26 mouse cellular contexts compared by ENCODE assay signal in the genomic region with DNA sequence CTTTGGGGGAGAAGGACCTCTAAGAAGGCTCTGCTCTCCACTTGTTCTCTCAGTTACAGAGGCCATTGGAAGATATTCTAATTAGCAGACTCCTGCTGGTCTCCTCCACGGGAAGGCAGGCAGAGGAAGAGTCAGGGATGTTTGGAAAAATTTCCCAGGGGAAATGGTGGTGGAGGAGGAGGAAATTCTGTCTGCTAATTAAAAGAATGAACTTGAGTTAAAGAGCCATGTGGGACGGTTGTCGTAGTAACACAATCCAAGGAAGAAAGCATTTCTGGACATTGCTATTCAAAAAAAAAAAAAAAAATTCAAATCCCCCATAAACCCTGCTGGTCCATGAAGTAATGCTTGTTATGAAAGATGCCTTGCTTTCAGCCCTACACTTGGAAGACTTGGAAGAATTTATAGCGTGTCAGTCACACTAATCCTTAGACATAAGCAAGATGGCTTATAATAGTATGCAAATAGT. TPM values are rescaled to one million over a fixed set of nuclear protein-coding genes. Genes with fewer than 3 reads are reported as not detected.
DNase-seq lines count a peak whose midpoint lies in the region; ATAC-seq lines count a peak whose summit lies in the region.
"Had no signal": no experiment of that assay in that cellular context is flagged by ENCODE, and none has a peak within 500 bp of the region (broad histone marks: within the 10 kb centered on the region; RNA-seq: fewer than 3 reads in every experiment).

No protein-coding gene starts in this region.

- peak overlapping the region; percentile 55; the same call in 1 of the 2 replicates for H3K27ac ChIP-seq in forebrain, embryonic 11.5 days (ENCODE audit: low read depth, low read length)
- H3K27ac ChIP-seq in forebrain, embryonic 15.5 days (replicated peaks): peak overlapping the region; percentile 62
- H3K27ac ChIP-seq in hindbrain, embryonic 15.5 days (replicated peaks): peak overlapping the region; percentile 41; the same call in 1 of the 2 replicates
- H3K27ac ChIP-seq in midbrain, embryonic 15.5 days: peak overlapping the region; percentile 54
- H3K27ac ChIP-seq: embryonic facial prominence, embryonic 13.5 days; heart, embryonic 15.5 days; limb, embryonic 12.5 days; liver, embryonic 14.5 days; stomach, embryonic 15.5 days had no signal

- no peaks in the 10 kb centered on the region for H3K36me3 ChIP-seq in forebrain, embryonic 11.5 days (ENCODE audit: control insufficient read depth, insufficient read depth, low read length)
- H3K36me3 ChIP-seq in forebrain, embryonic 15.5 days: no peaks in the 10 kb centered on the region
- no peaks in the 10 kb centered on the region for H3K36me3 ChIP-seq in hindbrain, embryonic 15.5 days
- no peaks in the 10 kb centered on the region for H3K36me3 ChIP-seq in midbrain, embryonic 15.5 days (replicated peaks)
- H3K36me3 ChIP-seq: embryonic facial prominence, embryonic 13.5 days; heart, embryonic 15.5 days; limb, embryonic 12.5 days; stomach, embryonic 15.5 days had no signal

- WGBS in forebrain, embryonic 11.5 days: 20% methylated on average over 4 of the region's 4 CpGs
- WGBS in forebrain, embryonic 15.5 days: 6% methylated on average over 4 of the region's 4 CpGs
- WGBS in hindbrain, embryonic 15.5 days: 14% methylated on average over 4 of the region's 4 CpGs
- WGBS in midbrain, embryonic 15.5 days: 8% methylated on average over 4 of the region's 4 CpGs

- H3K4me1 ChIP-seq in forebrain, embryonic 11.5 days (replicated peaks; ENCODE audit: control insufficient read depth, insufficient read depth, low read length): peaks cover 5% of the 10 kb centered on the region; the same call in 1 of the 2 replicates
- H3K4me1 ChIP-seq in forebrain, embryonic 15.5 days: peaks cover 35% of the 10 kb centered on the region
- H3K4me1 ChIP-seq in hindbrain, embryonic 15.5 days (replicated peaks): peaks cover 36% of the 10 kb centered on the region
- H3K4me1 ChIP-seq in midbrain, embryonic 15.5 days: peaks cover 22% of the 10 kb centered on the region
- H3K4me1 ChIP-seq: heart, embryonic 15.5 days; stomach, embryonic 15.5 days had no signal

- no peaks in the 10 kb centered on the region for H3K9me3 ChIP-seq in forebrain, embryonic 11.5 days (ENCODE audit: control insufficient read depth, low read length)
- no peaks in the 10 kb centered on the region for H3K9me3 ChIP-seq in forebrain, embryonic 15.5 days
- H3K9me3 ChIP-seq in hindbrain, embryonic 15.5 days: no peaks in the 10 kb centered on the region
- no peaks in the 10 kb centered on the region for H3K9me3 ChIP-seq in midbrain, embryonic 15.5 days
- H3K9me3 ChIP-seq: embryonic facial prominence, embryonic 13.5 days; heart, embryonic 15.5 days; limb, embryonic 12.5 days; stomach, embryonic 15.5 days had no signal

- H3K4me3 ChIP-seq in forebrain, embryonic 11.5 days (ENCODE audit: low read depth, low read length): no peak overlapping the region
- no peak overlapping the region for H3K4me3 ChIP-seq in forebrain, embryonic 15.5 days
- no peak overlapping the region for H3K4me3 ChIP-seq in hindbrain, embryonic 15.5 days
- no peak overlapping the region for H3K4me3 ChIP-seq in midbrain, embryonic 15.5 days
- H3K4me3 ChIP-seq: embryonic facial prominence, embryonic 13.5 days; heart, embryonic 15.5 days; limb, embryonic 12.5 days; myocyte; stomach, embryonic 15.5 days had no signal

- DNase-seq in forebrain, embryonic 11.5 days (ENCODE audit: low spot score): no peak
- DNase-seq in urinary bladder, postnatal 4 days (ENCODE audit: low spot score in 2 of 2): no peak
- DNase-seq in adrenal gland, postnatal 25 days: no peak
- DNase-seq in kidney, postnatal 14 days: no peak
- DNase-seq: cerebellum, adult 2 months; heart, adult 18-20 months; kidney, adult 11 months; kidney, postnatal 10 days; right cerebral cortex, adult 18-20 months had no signal

- ATAC-seq in forebrain, embryonic 11.5 days (replicated peaks; ENCODE audit: low FRiP score): peak; percentile 80
- peak; percentile 38; the same call in 1 of the 2 replicates for ATAC-seq in forebrain, embryonic 15.5 days (replicated peaks)
- ATAC-seq in hindbrain, embryonic 15.5 days (ENCODE audit: low FRiP score, low read depth): peak; percentile 59
- peak; percentile 65 for ATAC-seq in midbrain, embryonic 15.5 days (replicated peaks)

- H3K4me2 ChIP-seq in forebrain, embryonic 11.5 days (ENCODE audit: low read depth, low read length, severe bottlenecking): no peak overlapping the region
- H3K4me2 ChIP-seq in forebrain, embryonic 15.5 days (replicated peaks): no peak overlapping the region
- H3K4me2 ChIP-seq in hindbrain, embryonic 15.5 days: no peak overlapping the region
- no peak overlapping the region for H3K4me2 ChIP-seq in midbrain, embryonic 15.5 days
- H3K4me2 ChIP-seq: embryonic facial prominence, embryonic 13.5 days; heart, embryonic 15.5 days; limb, embryonic 12.5 days; stomach, embryonic 15.5 days had no signal

- H3K27me3 ChIP-seq in forebrain, embryonic 11.5 days (ENCODE audit: control insufficient read depth, insufficient read depth, low read length): no peaks in the 10 kb centered on the region
- no peaks in the 10 kb centered on the region for H3K27me3 ChIP-seq in forebrain, embryonic 15.5 days
- H3K27me3 ChIP-seq in hindbrain, embryonic 15.5 days: no peaks in the 10 kb centered on the region
- no peaks in the 10 kb centered on the region for H3K27me3 ChIP-seq in midbrain, embryonic 15.5 days (replicated peaks)
- H3K27me3 ChIP-seq: embryonic facial prominence, embryonic 13.5 days; heart, embryonic 15.5 days; limb, embryonic 12.5 days; stomach, embryonic 15.5 days had no signal

- H3K9ac ChIP-seq in forebrain, embryonic 11.5 days (ENCODE audit: low read length): no peak overlapping the region
- no peak overlapping the region for H3K9ac ChIP-seq in forebrain, embryonic 15.5 days (replicated peaks)
- no peak overlapping the region for H3K9ac ChIP-seq in hindbrain, embryonic 15.5 days
- no peak overlapping the region for H3K9ac ChIP-seq in midbrain, embryonic 15.5 days
- H3K9ac ChIP-seq: embryonic facial prominence, embryonic 13.5 days; heart, embryonic 15.5 days; limb, embryonic 12.5 days; liver, embryonic 14.5 days; stomach, embryonic 15.5 days had no signal

RNA-seq across cellular contexts. Expression of a gene that starts 40.6 kb away (rescaled TPM):
- not detected in 2 replicates for polyA plus RNA-seq in forebrain, embryonic 11.5 days (2014; fragmentation: Nextera tagmentation; extraction: Ambion mirVana)
- not detected in 2 replicates for polyA plus RNA-seq in forebrain, embryonic 15.5 days (2015; fragmentation: Nextera tagmentation; extraction: Ambion mirVana)
- 0.10 and 0.14 TPM in 2 replicates for polyA plus RNA-seq in hindbrain, embryonic 15.5 days (2015; fragmentation: Nextera tagmentation; extraction: Ambion mirVana)
- not detected in 2 replicates for polyA plus RNA-seq in midbrain, embryonic 15.5 days (2015; fragmentation: Nextera tagmentation; extraction: Ambion mirVana)
- total RNA-seq in adrenal gland, postnatal 25 days (2021): not detected in 2 replicates
- total RNA-seq: common myeloid progenitor, adult 5-6 weeks; ES-E14; gastrocnemius, adult 8-10 months; heart, adult 18-20 months; hematopoietic stem cell, adult 5-6 weeks; left cerebral cortex, adult 8-10 months; megakaryocyte progenitor cell, adult 5-6 weeks had no signal
- polyA plus RNA-seq: cerebellum, adult 2 months; embryonic facial prominence, embryonic 13.5 days; heart, embryonic 15.5 days; limb, embryonic 12.5 days; liver, embryonic 14.5 days; lung, embryonic 16.5 days; myocyte; spleen, adult 2 months; stomach, embryonic 15.5 days had no signal
